Mouse (Mus musculus): ENCODE results near the gene H2-DMb2.

H2-DMb2 gene

DNA sequence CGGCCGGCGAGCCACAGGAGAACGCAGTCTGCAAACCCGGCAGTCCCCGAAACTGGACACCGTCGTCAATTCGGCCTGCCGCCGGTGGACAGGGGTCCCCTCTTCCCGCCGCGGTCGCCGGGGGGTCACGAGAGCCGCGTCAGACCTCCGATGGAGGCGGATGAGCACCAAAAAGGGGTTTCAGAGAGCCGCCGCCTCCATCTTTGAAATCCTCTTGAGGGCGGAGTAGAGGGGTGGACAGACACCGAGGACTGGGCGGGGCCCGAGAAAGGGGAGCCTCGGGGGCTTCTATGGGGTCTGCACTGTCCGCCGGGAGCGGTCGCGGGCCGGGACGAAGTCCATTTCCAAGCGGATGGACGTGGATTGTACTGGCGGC lies 24.2 kb upstream of the H2-DMb2 start:
- no peak for DNase-seq (ENCODE audit: low read depth)

DNA sequence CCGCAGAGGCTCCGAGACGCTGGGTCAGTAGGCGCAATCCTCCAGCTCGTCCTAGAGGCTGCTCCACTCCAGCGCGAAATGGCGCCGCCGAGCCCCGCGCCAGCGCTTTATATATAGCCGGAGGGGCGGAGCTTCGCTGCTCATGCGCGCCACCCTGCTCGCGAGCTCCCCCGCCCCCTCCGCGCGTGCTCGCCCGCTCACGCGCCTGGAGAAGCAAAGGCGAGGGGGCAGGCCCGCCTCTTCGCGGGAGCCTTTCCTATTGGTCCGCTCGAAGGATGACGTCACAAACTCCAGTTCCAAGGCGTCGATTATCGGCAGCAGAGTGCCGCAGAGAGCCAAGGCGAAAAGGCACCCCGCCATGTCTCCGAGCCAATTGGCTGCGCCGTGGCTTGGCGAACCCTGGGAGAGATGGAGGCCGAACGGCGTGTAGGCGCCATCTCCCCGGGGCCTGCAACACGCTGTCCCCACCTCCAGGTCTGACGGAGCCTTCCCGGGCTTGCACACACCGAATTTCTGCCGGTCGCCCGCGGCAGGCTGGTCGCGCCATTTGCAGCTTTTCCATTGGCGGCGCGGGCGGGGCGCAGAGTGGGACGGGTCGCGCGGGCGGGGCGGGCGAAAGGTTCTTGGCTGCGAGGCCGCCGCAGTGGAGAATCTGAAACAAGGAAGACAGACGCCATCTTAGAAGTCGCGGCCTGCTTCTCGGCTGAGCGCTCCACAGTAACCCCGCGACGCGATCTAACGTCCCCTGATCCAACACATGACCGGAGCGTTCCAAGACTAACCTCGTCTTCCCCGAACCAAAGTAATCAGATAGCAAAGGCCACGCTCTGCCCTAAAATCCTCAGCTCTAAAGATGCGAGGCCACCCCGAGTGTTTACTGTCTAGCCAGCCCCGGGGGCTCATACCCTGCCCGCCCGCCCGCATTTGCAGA lies 23.6 kb upstream of the H2-DMb2 start, which contains the start of gene H2-DMa:
TSS of gene H2-DMa (plus strand) at position 293 of the 931 bp plus-strand sequence.
- peak; percentile 100 for DNase-seq (ENCODE audit: low read depth)

DNA sequence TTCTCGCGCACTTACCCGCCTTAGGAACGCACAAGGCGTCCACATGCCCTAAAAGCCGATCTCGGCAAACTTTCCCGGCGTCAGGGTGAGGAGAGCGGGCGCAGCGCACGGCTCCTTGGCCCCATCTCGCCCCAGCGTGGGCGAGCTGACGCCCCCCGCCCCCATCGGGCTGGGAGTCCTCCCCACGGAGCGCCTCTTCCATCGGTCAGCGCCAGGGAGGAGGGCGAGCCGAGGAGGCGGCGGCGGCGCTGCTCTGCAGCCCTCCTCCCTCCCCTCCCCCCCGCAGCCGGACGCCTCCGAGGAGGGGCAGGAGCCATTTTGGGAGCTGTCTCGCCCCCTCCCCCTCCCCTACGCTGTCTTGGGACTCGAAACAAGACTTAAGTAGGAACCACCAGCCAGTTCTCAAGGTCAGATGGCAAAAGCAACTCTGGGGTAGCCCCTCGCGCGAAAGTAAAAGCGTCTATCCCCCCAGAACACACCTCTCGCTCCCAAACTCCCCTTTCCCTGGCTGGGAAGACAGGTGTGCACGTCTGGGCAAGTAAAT lies 22.9 kb upstream of the H2-DMb2 start:
- DNase-seq (ENCODE audit: low read depth): peak; percentile 98

DNA sequence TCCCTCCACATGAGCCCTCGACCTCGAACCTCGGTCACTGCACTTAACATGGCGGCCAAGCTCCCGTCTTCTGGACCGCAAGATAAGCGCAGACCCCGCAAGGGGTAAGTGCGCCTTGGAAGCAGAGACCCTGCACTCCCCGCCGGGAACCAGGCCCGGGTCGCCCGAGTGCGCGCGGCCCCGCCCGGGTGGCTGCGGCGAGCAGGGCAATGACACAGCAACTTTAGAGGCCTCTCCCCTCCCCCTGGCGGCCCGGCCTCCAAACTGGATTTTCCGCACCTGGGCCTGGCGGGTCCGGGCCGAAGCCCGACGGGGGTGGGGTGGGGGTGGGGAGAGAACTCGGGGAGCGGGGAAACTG lies 22.3 kb upstream of the H2-DMb2 start:
- DNase-seq (ENCODE audit: low read depth): no peak

DNA sequence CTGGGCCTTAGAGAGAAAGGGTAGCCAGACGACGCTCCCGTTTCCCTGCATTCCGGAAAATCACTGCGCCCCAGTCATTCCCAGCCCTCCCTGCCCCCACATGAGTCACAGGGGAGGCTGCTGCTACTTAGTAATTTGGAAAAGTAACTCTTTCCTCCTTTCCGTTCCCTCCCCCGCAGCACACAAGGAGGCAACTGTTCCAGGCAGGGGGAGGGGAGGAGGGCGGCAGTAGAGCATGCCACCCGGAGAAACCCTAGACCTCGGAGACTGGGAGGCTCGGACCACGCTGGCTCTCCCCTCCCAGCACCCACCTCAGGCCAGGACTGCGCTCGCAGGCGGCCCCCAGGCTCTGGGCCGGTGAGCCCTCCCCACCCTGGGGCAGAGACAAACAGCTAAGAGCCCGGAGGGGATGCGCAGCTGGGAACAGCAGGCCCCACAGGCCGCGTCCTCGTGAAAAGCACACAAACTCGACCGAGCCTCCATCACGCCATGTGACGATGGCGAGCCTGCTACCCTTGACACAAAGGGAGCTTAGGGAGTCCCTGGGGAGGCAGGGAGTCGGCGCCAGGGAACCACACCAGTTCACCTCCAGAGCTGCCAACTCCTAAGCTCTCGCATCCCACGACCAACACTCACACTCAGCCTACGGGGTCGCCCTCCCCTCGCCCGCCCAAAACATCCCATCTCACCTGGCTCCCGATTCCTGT lies 21.8 kb upstream of the H2-DMb2 start:
- peak; percentile 99 for DNase-seq (ENCODE audit: low read depth)

DNA sequence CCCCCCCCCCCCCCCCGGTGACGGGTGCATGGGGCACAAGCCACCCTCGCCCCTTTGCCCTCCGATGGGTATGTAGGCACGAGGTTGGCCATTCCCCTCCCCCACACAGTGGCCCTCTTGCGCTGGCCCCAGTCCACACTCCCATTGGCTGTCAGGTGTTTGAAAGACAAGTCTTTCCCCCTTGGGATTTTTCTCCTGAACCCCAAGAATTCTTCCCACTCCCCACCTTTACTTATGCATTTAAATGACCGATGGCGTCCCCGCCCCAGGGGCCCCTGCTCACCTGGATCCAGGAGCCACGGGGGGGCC lies 21.3 kb upstream of the H2-DMb2 start:
- peak; percentile 82 for DNase-seq (ENCODE audit: low read depth)

DNA sequence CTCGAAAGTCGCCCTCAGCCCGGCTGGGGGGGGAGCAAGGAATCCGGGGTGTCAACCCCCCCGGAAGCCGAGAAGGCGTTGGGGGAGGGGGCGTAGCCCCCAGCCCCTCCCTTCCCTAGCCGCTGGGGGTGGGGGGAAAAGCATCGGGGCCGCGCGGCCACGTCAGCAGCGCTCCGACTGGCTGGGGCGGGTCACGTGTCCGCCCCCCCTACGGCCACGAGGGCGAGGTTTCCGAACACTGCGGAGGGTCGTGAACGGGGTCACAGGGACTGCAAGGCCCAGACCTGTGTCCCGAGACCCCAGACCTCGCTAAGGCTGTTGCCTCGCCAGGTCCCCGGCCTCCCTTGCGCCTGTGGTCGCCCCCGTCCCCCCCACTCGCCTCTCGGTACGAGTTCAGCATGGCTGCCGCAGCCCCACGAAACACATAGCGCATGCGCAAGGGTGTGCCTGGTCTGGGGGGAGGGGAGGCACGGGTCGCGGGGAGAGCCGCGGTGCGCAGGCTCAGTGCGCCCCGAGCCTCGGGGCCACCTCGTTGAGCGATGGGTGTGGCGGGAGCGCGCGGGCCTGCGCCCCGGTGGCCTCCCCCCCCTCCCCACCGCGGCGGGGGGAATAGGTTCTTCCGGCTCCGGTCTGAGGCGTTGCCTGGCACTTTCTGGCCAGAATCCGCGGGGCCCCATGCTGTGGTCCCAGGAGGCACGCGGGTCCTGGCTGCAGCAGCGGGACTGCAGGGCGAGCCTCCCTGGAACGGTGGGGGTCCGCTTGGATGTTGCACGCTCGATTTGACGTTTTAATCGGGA lies 20.7 kb upstream of the H2-DMb2 start, which contains the start of gene Brd2:
TSS of gene Brd2 (minus strand) at position 447 of the 797 bp plus-strand sequence.
- peak; percentile 99 for DNase-seq (ENCODE audit: low read depth)

DNA sequence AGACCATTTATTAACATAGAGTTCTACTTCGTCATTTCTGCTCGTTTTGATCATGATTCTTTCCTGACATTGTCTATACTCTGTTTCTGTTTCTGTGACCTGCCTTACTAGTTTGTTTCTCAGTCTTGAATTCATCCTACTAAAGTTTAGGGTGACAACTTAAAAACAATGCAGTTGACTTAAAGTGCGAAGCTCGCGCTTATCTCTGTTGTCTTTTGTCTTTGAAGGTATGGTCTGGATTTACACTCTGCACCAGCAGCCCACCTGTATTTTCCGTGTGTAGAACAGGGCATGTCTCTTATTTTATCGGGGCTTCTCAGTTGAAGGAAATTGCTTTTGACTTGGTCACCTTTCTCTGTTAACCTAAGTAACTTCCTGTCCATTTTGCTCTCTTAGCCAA lies 20.0 kb upstream of the H2-DMb2 start:
- DNase-seq (ENCODE audit: low read depth): no peak

DNA sequence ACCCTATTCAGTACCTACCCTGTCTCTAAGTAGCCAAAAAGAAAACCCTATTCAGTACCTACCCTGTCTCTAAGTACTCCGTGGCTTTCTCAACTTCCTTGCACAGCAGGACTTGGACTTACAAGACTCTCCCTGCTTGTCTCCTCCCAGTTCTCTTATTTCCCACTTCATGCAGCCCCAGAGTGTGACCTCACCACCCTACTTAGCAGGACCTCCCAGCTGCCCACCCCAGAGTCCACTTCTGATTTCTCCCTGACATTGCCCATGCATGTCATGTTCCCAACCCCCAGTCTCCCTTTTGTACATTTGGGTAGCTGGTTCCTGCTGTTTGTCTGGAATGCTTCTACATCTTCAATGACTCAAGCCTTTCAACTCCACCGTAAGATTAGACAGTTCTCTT lies 19.6 kb upstream of the H2-DMb2 start:
- peak; percentile 68 for DNase-seq (ENCODE audit: low read depth)

DNA sequence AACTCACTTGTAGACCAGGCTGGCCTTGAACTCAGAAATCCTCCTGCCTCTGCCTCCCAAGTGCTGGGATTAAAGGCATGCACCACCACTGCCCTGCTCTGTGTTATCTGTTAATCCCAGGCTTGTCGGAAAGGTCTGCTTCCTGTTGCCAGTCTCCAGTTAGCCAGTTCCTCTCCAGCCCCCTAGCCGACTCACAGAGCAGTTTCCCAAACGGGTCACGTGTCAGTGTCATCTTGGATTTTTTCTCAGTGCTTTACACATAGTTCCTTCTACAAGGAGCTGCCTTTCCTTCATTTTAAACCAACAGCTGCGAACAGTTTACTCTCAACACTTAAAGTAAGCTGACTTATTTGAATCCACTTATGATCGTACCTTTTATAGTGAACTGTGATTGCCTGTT lies 18.5 kb upstream of the H2-DMb2 start:
- no peak for DNase-seq (ENCODE audit: low read depth)

DNA sequence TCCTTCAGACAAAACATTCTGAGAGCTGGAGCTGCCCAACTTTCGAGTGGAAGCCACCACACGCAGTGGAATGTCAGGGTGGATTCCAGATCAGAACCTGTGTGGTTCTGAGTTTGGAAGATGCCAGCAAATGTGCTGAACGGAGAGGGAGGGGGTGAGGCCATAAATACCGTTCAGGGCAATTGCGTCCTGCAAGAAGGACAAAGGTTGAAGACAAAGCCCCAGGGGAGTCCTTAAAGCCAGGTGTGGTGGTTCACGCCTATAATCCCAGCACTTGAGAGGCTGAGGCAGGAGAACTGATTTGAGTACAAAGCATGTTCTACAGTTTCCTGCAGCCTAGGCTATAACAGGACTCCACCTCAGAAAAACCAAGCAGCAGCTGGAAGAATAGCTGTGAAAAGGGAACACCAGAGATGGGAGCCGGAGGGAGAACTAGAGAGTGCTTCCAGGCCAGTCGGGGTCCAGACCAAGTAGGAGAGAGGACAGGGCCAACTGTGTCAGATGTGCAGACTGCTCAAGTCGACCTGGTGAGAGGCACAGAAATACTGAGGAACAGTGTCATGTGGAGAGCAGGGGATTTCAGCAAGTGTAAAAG lies 16.2 kb upstream of the H2-DMb2 start:
- DNase-seq (ENCODE audit: low read depth): no peak

DNA sequence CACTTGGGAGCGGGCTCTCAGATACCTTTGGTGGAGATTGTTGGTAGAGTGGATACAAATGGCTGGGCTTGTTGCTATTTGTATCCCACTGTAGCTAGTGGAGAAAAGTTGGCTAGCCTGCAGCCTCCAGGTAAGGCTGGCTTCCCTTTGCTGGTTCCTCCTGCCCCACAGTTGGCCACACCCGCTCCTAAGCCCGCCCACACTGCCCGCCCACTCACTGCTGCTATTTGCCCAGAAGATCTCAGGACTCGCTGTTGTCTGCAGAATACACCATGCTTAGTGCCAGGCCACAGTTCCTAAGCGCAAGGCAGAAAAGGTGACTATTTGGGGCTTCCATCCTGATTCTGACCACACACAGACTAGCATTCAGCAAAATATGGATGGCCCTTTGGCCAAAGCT lies 15.6 kb upstream of the H2-DMb2 start:
- DNase-seq (ENCODE audit: low read depth): no peak

DNA sequence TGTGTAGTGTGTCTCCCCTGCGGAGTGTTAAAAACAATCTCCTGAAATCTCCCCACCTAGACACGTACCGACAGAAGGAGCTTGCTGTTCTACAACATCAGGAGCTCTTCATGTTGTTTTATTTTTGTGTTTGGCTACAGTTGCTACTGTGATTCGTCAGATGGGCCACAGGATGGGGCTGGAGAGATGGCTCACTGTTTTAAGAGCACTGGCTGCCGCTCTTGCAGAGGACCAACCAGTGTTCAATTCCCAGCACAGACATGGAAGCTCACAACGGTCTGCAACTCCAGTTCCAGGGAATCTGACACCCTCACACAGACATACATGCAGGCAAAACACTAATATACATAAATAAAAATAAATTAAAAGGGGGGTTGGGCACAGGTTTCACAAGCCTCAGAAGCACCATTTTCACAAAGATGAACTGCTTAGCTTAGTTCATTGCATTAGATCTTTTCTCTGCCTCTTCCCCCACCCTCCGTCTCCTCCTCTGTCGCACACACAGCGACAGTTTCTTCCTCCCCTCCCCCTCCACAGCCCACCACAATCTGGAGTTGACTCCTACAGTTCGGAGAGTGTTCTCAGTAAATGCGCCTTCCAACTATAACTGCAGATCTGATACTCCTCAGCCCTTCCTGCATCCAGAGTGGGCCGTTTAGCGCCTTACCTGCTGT lies 14.7 kb upstream of the H2-DMb2 start:
- no peak for DNase-seq (ENCODE audit: low read depth)

DNA sequence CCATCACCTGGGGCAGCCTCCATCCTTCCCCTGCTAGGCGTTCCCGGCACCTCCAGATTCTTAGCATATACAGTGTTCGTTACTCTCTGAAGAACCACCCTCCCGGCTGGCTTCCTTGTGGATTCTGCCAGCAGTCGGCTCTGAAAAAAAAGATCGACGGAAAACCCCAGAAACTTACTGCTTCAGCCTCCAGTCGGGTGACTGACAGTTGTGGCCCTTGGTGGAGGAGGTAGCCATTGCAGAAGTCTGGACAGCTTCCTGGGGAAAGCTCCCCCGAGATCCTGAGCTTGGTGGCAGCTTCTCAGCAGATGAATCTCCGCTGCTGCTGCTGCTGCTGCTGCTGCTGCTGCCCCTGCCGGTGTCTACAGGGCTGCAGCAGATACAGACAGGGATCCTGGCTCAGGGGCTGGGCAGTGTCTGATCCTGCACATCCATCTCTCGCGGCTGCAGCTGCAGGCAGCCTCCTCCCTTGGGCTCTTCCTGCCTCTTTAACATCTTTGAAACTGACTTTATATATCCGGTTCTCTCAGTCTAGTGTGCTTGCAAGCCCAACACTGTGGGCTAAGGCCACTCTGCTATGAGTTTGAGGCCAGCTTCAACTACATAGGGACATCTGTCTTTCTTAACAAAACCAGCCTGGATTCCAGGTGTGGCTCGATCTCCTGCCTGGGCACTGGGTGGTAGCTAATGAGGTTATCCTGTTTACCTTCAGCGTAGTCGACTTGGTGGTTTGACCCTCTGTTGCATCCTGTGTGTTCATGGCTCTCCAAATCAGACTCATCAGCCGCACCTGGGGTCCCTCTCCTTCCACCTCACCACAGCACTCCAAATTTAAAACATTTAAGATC lies 13.9 kb upstream of the H2-DMb2 start:
- DNase-seq (ENCODE audit: low read depth): no peak

DNA sequence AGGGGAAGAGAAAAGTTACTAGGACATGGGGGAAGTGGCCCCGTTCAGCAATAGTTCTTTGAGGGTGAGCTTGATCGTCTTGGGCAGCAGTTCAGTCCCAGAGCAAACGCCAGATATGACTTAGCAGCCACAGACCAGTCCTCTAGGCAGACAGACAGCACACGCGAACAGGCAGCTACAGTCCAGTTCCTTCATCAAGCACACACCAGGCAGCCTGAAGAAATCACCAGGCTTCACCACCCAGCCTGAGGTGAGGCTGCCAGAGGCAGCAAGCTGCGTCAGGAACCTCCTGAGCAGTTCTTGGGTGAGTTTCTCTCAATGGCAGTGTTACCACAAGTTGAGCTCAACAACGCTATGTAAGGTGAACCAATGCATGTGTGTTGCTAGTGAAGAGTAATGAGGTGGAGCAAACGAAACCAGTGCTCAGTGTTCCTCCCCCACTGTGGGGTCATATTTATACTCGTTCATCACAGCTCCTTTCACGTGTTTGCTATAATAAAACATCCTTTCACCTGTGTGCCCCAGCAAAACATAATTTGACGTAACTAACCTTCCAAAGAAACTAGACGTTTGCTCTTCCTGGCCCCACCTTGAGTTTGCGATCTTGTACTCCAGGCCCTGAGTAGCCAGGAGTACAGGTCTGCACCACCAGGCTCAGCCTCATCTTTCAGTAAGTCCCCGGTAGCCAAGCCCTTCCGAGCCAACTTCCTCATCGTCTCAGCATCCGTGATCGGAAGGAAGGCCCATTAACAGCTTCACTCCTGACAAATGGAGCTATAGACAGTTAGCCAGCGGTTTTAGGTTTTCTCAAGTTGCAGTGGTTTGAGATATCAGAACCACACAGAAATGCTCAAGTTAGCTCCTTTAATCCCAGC lies 12.8 kb upstream of the H2-DMb2 start:
- DNase-seq (ENCODE audit: low read depth): no peak

DNA sequence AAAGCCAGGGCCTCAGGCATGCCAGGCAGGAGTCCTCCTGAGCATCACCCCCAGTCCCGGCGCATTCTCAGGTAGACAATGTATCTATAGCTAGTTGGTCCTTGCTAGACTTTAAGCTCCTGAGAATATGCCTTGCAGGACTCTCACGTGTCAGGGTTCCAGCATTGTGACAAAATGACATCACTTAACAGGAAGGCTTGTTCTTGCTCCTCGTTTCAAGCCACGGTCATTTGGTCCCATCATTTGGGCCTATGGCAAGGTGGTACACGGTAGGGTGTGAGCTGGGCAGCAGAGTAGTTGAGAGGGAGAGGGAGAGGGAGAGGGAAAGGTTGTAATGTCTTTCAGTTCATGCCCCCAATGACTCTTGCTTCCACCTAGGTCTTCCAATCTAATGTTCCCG lies 11.2 kb upstream of the H2-DMb2 start:
- no peak for DNase-seq (ENCODE audit: low read depth)

DNA sequence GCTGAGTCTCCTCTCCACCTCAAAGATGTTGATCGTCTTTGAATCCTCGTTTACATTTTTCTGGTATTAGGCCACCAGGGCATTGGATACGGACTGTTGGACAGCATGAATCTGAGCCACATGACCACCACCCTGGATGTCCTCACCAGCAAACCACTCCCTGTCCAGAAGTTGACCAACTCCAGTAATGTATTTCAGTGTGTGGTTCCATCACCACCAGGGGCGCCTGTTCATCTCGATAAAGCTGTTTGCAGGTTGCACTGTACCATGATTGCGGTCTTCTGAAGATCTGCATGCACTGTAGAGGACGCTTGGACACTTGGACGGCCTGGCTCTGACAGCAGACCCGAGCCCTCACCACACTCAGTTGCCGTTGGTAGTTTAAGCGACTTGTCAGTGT lies 9.8 kb upstream of the H2-DMb2 start:
- DNase-seq (ENCODE audit: low read depth): peak; percentile 59

DNA sequence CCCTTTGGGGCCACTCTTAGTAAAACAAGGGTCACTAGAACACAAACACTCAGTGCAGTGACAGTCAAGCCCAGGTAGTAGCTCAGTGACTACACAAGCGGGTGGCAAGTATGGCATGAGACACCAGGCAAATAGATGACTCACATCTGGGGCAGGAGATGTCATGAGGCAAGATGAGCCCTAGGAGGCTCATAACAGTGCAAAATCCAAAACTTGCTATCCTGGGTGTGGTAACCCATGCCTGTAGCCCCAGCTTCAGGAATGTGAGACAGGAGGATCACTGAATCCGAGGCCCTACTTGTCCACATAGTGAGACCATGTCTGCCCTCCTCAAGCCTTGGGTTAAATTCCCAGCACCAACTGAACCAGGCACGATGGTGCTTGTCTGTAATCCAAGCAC lies 8.7 kb upstream of the H2-DMb2 start:
- DNase-seq (ENCODE audit: low read depth): no peak
